Mouse (Mus musculus) stomach, postnatal 0 days (tissue): ENCODE data around the gene Casp3. TPM values are rescaled to one million over a fixed set of nuclear protein-coding genes. Genes with fewer than 3 reads are reported as not detected.

Experiments used
- ATAC-seq: fragments of 200-750 bp; cut with Nextera tagmentation; 2 replicates; pipeline ENCODE4 v1.8.0; 2017; ENCODE audit not compliant: low FRiP score, low TSS enrichment
- DNase-seq: peaks from one replicate; pipeline ENCODE4 v3.0.0-alpha.2; 2016; ENCODE audit warnings: low spot score
- H3K27ac ChIP-seq: fragments of 300-500 bp; sonication (generic); replicated peaks from 2 replicates; pipeline ENCODE4 v1.5.1; 2014; ENCODE audit warnings: mild to moderate bottlenecking, control low read depth
- H3K27me3 ChIP-seq: fragments of 300-500 bp; sonication (generic); 2 replicates; pipeline ENCODE4 v1.6.1; 2014; ENCODE audit warnings: low read length; ENCODE audit not compliant: control insufficient read depth, insufficient read depth
- H3K36me3 ChIP-seq: fragments of 300-500 bp; sonication (generic); 2 replicates; pipeline ENCODE4 v1.6.1; 2014; ENCODE audit warnings: low read length, mixed read lengths; ENCODE audit not compliant: control insufficient read depth, insufficient read depth
- H3K4me1 ChIP-seq: fragments of 300-500 bp; sonication (generic); replicated peaks from 2 replicates; pipeline ENCODE4 v1.6.1; 2014; ENCODE audit warnings: antibody characterized with exemption; ENCODE audit not compliant: control insufficient read depth, insufficient read depth
- H3K4me2 ChIP-seq: fragments of 300-500 bp; sonication (generic); replicated peaks from 2 replicates; pipeline ENCODE4 v1.6.1; 2014; ENCODE audit warnings: low read depth, mild to moderate bottlenecking, control low read depth, moderate library complexity
- H3K4me3 ChIP-seq: fragments of 300-500 bp; sonication (generic); 2 replicates; pipeline ENCODE4 v1.5.1; 2014; ENCODE audit warnings: low read depth, low read length, control low read depth
- H3K9ac ChIP-seq: fragments of 300-500 bp; sonication (generic); 2 replicates; pipeline ENCODE4 v1.6.1; 2014; ENCODE audit warnings: mild to moderate bottlenecking, low read length, control low read depth, mixed read lengths
- H3K9me3 ChIP-seq: fragments of 300-500 bp; sonication (generic); 2 replicates; pipeline ENCODE4 v1.6.1; 2016; ENCODE audit warnings: low read length; ENCODE audit not compliant: control insufficient read depth
- CTCF ChIP-seq: IDR thresholded peaks from 2 replicates; pipeline ENCODE4 v1.5.1; 2016; ENCODE audit warnings: antibody characterized with exemption, low read depth, mild to moderate bottlenecking, moderate library complexity
- EP300 ChIP-seq: optimal IDR thresholded peaks from 2 replicates; pipeline ENCODE3; 2016; ENCODE audit warnings: antibody characterized with exemption
- WGBS: fragments of 180-500 bp; shearing (Covaris S2); extraction: QIAGEN DNeasy Blood & Tissue Kit; methylation state at CpG from one replicate; pipeline ENCODE4 v1.1.7; 2014; 5-methylcytosine and 5-hydroxymethylcytosine counted together
- polyA plus RNA-seq: library from polyadenylated mRNA; unstranded; fragments of >200 nt; fragmentation: Nextera tagmentation; extraction: Ambion mirVana; gene quantifications from 2 replicates; pipeline ENCODE4 v1.2.1, GENCODE M21; 2015

Gene Casp3
- polyA plus RNA-seq, 1 experiment from 2014 or later, result 25.0 TPM

DNA sequence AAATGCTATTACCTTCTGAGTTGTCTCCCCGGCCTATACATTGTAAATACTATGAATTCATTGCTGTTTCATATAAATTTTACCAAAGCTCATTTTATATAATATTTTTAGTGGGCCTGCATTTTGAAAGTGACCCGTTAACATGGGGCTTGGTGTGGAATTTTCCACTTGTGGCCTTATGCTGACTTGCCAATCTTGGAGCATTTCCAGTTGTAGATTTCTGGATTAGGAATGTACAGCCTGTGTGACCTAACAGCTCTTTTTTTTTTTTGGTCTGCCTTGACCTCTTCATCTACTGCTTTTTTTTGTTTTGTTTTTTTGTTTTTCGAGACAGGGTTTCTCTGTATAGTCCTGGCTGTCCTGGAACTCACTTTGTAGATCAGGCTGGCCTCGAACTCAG lies 13.8 kb downstream of the Casp3 start:
- no peak overlapping the region for H3K4me2 ChIP-seq
- no peak overlapping the region for H3K4me3 ChIP-seq
- H3K27me3 ChIP-seq, result no peaks in the 10 kb centered on the region
- H3K9ac ChIP-seq, result no peak overlapping the region
- H3K4me1 ChIP-seq, result no peaks in the 10 kb centered on the region
- H3K36me3 ChIP-seq, result peaks cover 5% of the 10 kb centered on the region; the same call in 1 of the 2 replicates
- WGBS, result 94% methylated on average over 4 of the region's 4 CpGs
- no peak overlapping the region for H3K27ac ChIP-seq
- TF ChIP-seq CTCF, result no peak
- no peak for TF ChIP-seq EP300
- DNase-seq, result no peak
- H3K9me3 ChIP-seq, result no peaks in the 10 kb centered on the region
- ATAC-seq, result no peak

- peak; percentile 83 for ATAC-seq
- no peak overlapping the region for H3K4me2 ChIP-seq
- no peaks in the 10 kb centered on the region for H3K9me3 ChIP-seq
- DNase-seq, result peak; percentile 39
- no peaks in the 10 kb centered on the region for H3K27me3 ChIP-seq
- peaks cover 15% of the 10 kb centered on the region for H3K36me3 ChIP-seq
- TF ChIP-seq CTCF (peak; percentile 47), EP300 (no peak)
- H3K27ac ChIP-seq, result 0 out of 2 replicates have a peak overlapping the region, but pooled peaks have one; percentile 26
- no peak overlapping the region for H3K4me3 ChIP-seq
- H3K9ac ChIP-seq, result no peak overlapping the region
- WGBS, result 19% methylated on average over 6 of the region's 6 CpGs
- no peaks in the 10 kb centered on the region for H3K4me1 ChIP-seq
Measured at GRCm38 (mm10) chr8:46639010-46639571, 22.0 kb downstream of the Casp3 start.

DNA sequence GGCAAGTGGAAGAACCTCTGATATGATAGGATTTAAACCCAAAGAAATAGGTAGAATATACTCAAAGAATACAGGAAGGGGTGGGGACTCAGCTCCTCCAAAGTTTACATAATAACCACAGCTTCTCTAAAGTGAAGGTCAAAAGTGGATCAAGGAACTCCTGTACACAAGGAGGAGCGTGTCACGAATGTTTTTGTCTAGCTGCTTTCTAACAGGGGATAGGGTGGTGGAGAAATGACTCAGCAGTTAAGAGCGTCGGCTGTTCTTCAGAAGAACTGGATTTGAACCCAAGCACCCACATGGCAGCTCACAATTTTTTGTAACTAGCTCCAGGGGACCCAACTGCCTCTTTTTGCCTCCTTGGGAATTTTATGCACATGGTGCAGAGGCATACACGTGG lies 22.8 kb downstream of the Casp3 start:
- no peak overlapping the region for H3K4me3 ChIP-seq
- no peaks in the 10 kb centered on the region for H3K9me3 ChIP-seq
- H3K4me2 ChIP-seq, result no peak overlapping the region
- H3K27ac ChIP-seq, result no peak overlapping the region
- TF ChIP-seq EP300, result no peak
- TF ChIP-seq CTCF, result no peak
- WGBS, result 70% methylated on average over 5 of the region's 5 CpGs
- no peaks in the 10 kb centered on the region for H3K4me1 ChIP-seq
- H3K9ac ChIP-seq, result no peak overlapping the region
- no peak for DNase-seq
- 0 out of 2 replicates have a peak, but pooled peaks have one; percentile 45 for ATAC-seq
- H3K27me3 ChIP-seq, result no peaks in the 10 kb centered on the region
- peaks cover 15% of the 10 kb centered on the region for H3K36me3 ChIP-seq

GRCm38 (mm10) chr8:46641272-46641671 lies 24.2 kb downstream of the Casp3 start:
- ATAC-seq (no peak), DNase-seq (no peak)
- Histone ChIP-seq H3K36me3 (peaks cover 9% of the 10 kb centered on the region; the same call in 1 of the 2 replicates), H3K27ac (no peak overlapping the region), H3K4me1 (no peaks in the 10 kb centered on the region), H3K9ac (no peak overlapping the region), H3K4me2 (no peak overlapping the region), H3K27me3 (no peaks in the 10 kb centered on the region), H3K4me3 (no peak overlapping the region), H3K9me3 (no peaks in the 10 kb centered on the region)
- 84% methylated on average over 5 of the region's 5 CpGs for WGBS
- no peak for TF ChIP-seq CTCF
- no peak for TF ChIP-seq EP300

GRCm38 (mm10) chr8:46648421-46648820 lies 31.3 kb downstream of the Casp3 start:
- WGBS, result 63% methylated on average over 4 of the region's 4 CpGs
- H3K4me1 ChIP-seq, result no peaks in the 10 kb centered on the region
- TF ChIP-seq EP300 (no peak), CTCF (no peak)
- H3K9me3 ChIP-seq, result no peaks in the 10 kb centered on the region
- H3K36me3 ChIP-seq, result no peaks in the 10 kb centered on the region
- H3K4me2 ChIP-seq, result no peak overlapping the region
- H3K9ac ChIP-seq, result no peak overlapping the region
- no peak for ATAC-seq
- DNase-seq, result no peak
- no peaks in the 10 kb centered on the region for H3K27me3 ChIP-seq
- no peak overlapping the region for H3K4me3 ChIP-seq
- H3K27ac ChIP-seq, result no peak overlapping the region

DNA sequence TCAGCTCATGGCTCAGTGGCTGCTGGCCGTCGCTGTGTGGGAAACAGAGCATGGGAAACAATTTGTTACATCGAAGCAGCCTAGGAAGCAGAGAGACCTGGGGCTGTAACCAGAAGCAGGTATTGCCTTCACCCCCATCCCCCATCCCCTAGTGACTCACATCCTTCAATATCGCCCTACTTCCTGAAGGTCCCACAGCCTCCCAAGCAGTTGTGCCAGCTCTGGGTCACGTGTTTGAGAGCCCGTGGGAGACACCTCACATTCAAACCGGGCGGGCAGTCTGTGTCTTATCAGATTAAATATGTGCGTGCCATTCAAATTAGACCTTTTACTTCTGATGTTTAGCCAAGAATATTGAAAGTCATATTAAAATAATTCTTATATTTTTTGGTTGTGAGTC lies 34.8 kb downstream of the Casp3 start:
- Histone ChIP-seq H3K4me3 (no peak overlapping the region), H3K9ac (no peak overlapping the region), H3K27ac (no peak overlapping the region), H3K4me1 (no peaks in the 10 kb centered on the region), H3K4me2 (no peak overlapping the region), H3K9me3 (no peaks in the 10 kb centered on the region), H3K36me3 (no peaks in the 10 kb centered on the region), H3K27me3 (no peaks in the 10 kb centered on the region)
- 52% methylated on average over 9 of the region's 9 CpGs for WGBS
- DNase-seq, result peak; percentile 69
- TF ChIP-seq EP300 (no peak), CTCF (no peak)
- ATAC-seq, result peak; percentile 90
